In the genomic region with DNA sequence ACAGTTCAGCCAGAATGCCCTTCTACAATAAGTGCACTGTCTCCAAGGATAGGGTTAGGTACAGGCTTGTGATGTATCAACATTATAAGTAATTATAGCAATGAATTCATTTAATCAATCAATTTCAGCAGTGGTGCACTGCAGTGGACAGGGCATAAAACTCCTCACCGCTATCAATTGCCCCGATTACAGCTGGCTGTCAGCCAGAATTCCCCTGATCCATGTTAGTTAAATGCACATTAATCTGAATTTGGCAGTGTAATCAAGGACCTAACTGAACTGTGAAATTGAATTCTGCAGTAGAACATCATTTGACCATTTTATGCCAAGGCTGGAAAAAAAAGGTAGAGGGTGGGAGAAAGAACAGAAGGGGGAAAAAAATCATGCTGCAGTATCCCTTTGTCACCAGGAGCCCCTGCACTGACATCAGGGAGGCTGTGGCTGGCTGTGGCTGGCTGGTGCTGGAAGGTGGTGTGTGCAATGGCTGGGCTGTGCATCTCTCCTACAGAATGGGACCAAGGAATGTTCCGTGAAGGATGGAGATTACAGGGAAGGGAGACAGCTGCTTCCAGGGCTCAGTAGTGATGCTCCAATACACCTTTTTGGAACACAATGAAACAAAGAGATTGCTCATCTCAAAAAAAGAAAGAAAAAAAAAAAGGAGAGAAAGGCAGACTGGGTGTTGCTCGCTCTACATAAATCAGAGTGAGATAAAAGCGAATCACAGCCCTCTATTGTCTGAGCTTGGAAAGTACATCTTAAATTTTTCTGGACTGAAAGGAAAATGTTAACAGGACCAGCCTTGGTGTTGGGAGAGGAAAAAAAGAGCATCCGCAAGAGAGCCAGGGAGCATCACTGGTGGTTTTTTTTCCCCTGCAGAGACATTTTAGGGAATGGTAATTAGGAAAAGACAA, we compare ENCODE assay signal across 8 mouse cellular contexts. TPM values are rescaled to one million over a fixed set of nuclear protein-coding genes. Genes with fewer than 3 reads are reported as not detected.
DNase-seq lines count a peak whose midpoint lies in the region; ATAC-seq and TF ChIP-seq lines count a peak whose summit lies in the region.

No protein-coding gene starts in this region.

- no peak overlapping the region for H3K9ac ChIP-seq in stomach, embryonic 14.5 days (replicated peaks; ENCODE audit: low read depth, low read length)
- no peak overlapping the region for H3K9ac ChIP-seq in stomach, postnatal 0 days (ENCODE audit: low read length)
- 0 out of 2 replicates have a peak overlapping the region, but pooled peaks have one; percentile 16 for H3K9ac ChIP-seq in forebrain, embryonic 11.5 days (ENCODE audit: low read length)
- no peak overlapping the region for H3K9ac ChIP-seq in liver, postnatal 0 days (replicated peaks)

- H3K27ac ChIP-seq in stomach, embryonic 14.5 days (ENCODE audit: low read length), result no peak overlapping the region
- no peak overlapping the region for H3K27ac ChIP-seq in stomach, postnatal 0 days (replicated peaks)
- H3K27ac ChIP-seq in forebrain, embryonic 11.5 days (ENCODE audit: low read depth, low read length), result peak overlapping the region; percentile 34; the same call in 1 of the 2 replicates
- H3K27ac ChIP-seq in midbrain, embryonic 10.5 days (replicated peaks), result peak overlapping the region; percentile 67
- no peak overlapping the region for H3K27ac ChIP-seq in liver, postnatal 0 days (ENCODE audit: low read depth)

- H3K36me3 ChIP-seq in stomach, embryonic 14.5 days (ENCODE audit: control insufficient read depth, insufficient read depth, low read length), result no peaks in the 10 kb centered on the region
- no peaks in the 10 kb centered on the region for H3K36me3 ChIP-seq in stomach, postnatal 0 days (ENCODE audit: control insufficient read depth, insufficient read depth, low read length)
- H3K36me3 ChIP-seq in forebrain, embryonic 11.5 days (ENCODE audit: control insufficient read depth, insufficient read depth, low read length), result no peaks in the 10 kb centered on the region
- no peaks in the 10 kb centered on the region for H3K36me3 ChIP-seq in midbrain, embryonic 10.5 days
- no peaks in the 10 kb centered on the region for H3K36me3 ChIP-seq in liver, postnatal 0 days (replicated peaks; ENCODE audit: insufficient read depth, low read length)

- no peak overlapping the region for H3K4me3 ChIP-seq in stomach, embryonic 14.5 days (ENCODE audit: low read depth, low read length)
- H3K4me3 ChIP-seq in stomach, postnatal 0 days (ENCODE audit: low read depth, low read length), result no peak overlapping the region
- no peak overlapping the region for H3K4me3 ChIP-seq in forebrain, embryonic 11.5 days (ENCODE audit: low read depth, low read length)
- H3K4me3 ChIP-seq in midbrain, embryonic 10.5 days, result no peak overlapping the region
- no peak overlapping the region for H3K4me3 ChIP-seq in liver, postnatal 0 days (ENCODE audit: low read depth, low read length)

- ATAC-seq in stomach, embryonic 14.5 days (ENCODE audit: insufficient number of reproducible peaks, insufficient read depth, low FRiP score, low read depth), result peak; percentile 33; the same call in 1 of the 2 replicates
- no peak for ATAC-seq in stomach, postnatal 0 days (ENCODE audit: low FRiP score, low TSS enrichment)
- ATAC-seq in forebrain, embryonic 11.5 days (replicated peaks; ENCODE audit: low FRiP score), result peak; percentile 81
- no peak for ATAC-seq in liver, postnatal 0 days

- H3K27me3 ChIP-seq in stomach, embryonic 14.5 days (ENCODE audit: control insufficient read depth, insufficient read depth, low read length), result no peaks in the 10 kb centered on the region
- no peaks in the 10 kb centered on the region for H3K27me3 ChIP-seq in stomach, postnatal 0 days (ENCODE audit: control insufficient read depth, insufficient read depth, low read length)
- H3K27me3 ChIP-seq in forebrain, embryonic 11.5 days (ENCODE audit: control insufficient read depth, insufficient read depth, low read length), result no peaks in the 10 kb centered on the region; the same call in 1 of the 2 replicates
- H3K27me3 ChIP-seq in midbrain, embryonic 10.5 days (ENCODE audit: low read depth, poor library complexity, severe bottlenecking), result no peaks in the 10 kb centered on the region
- no peaks in the 10 kb centered on the region for H3K27me3 ChIP-seq in liver, postnatal 0 days (ENCODE audit: insufficient read depth, low read length)

- 39% methylated on average over 6 of the region's 6 CpGs for WGBS in stomach, embryonic 14.5 days
- 39% methylated on average over 6 of the region's 6 CpGs for WGBS in stomach, postnatal 0 days
- WGBS in forebrain, embryonic 11.5 days, result 11% methylated on average over 6 of the region's 6 CpGs
- 17% methylated on average over 6 of the region's 6 CpGs for WGBS in midbrain, embryonic 10.5 days
- 53% methylated on average over 6 of the region's 6 CpGs for WGBS in liver, postnatal 0 days (ENCODE audit: insufficient replicate concordance)

- TF ChIP-seq EP300 in stomach, postnatal 0 days (optimal IDR thresholded peaks at IDR 0.05), result no peak
- TF ChIP-seq EP300 in liver, postnatal 0 days (IDR thresholded peaks at IDR 0.05; ENCODE audit: low read depth), result no peak

- H3K9me3 ChIP-seq in stomach, embryonic 14.5 days (ENCODE audit: control insufficient read depth, low read depth, low read length), result no peaks in the 10 kb centered on the region
- no peaks in the 10 kb centered on the region for H3K9me3 ChIP-seq in stomach, postnatal 0 days (ENCODE audit: control insufficient read depth, low read length)
- H3K9me3 ChIP-seq in forebrain, embryonic 11.5 days (ENCODE audit: control insufficient read depth, low read length), result no peaks in the 10 kb centered on the region
- H3K9me3 ChIP-seq in midbrain, embryonic 10.5 days (replicated peaks), result no peaks in the 10 kb centered on the region
- no peaks in the 10 kb centered on the region for H3K9me3 ChIP-seq in liver, postnatal 0 days (ENCODE audit: low read length)

- no peak overlapping the region for H3K4me2 ChIP-seq in stomach, embryonic 14.5 days (replicated peaks; ENCODE audit: low read depth, low read length)
- H3K4me2 ChIP-seq in stomach, postnatal 0 days (replicated peaks; ENCODE audit: low read depth), result no peak overlapping the region
- H3K4me2 ChIP-seq in forebrain, embryonic 11.5 days (ENCODE audit: low read depth, low read length, severe bottlenecking), result no peak overlapping the region
- H3K4me2 ChIP-seq in liver, postnatal 0 days (ENCODE audit: low read depth, low read length), result no peak overlapping the region

- H3K4me1 ChIP-seq in stomach, embryonic 14.5 days (ENCODE audit: control insufficient read depth, insufficient read depth, low read length), result no peaks in the 10 kb centered on the region
- no peaks in the 10 kb centered on the region for H3K4me1 ChIP-seq in stomach, postnatal 0 days (replicated peaks; ENCODE audit: control insufficient read depth, insufficient read depth)
- no peaks in the 10 kb centered on the region; the same call in 1 of the 2 replicates for H3K4me1 ChIP-seq in forebrain, embryonic 11.5 days (replicated peaks; ENCODE audit: control insufficient read depth, insufficient read depth, low read length)
- peaks cover 24% of the 10 kb centered on the region for H3K4me1 ChIP-seq in midbrain, embryonic 10.5 days
- no peaks in the 10 kb centered on the region for H3K4me1 ChIP-seq in liver, postnatal 0 days (ENCODE audit: insufficient read depth)

- DNase-seq in stomach, postnatal 0 days (ENCODE audit: low spot score), result no peak
- no peak for DNase-seq in forebrain, embryonic 11.5 days (ENCODE audit: low spot score)
- DNase-seq in midbrain, embryonic 10.5 days (ENCODE audit: low spot score), result peak; percentile 32
- no peak for DNase-seq in thymus, postnatal 4 days
- no peak for DNase-seq in liver, postnatal 0 days
- DNase-seq in heart, adult 18-20 months, result no peak
- no peak for DNase-seq in urinary bladder, postnatal 25 days (ENCODE audit: low spot score)

- no peak for TF ChIP-seq CTCF in stomach, postnatal 0 days (IDR thresholded peaks at IDR 0.05; ENCODE audit: low read depth)
- no peak for TF ChIP-seq CTCF in liver, postnatal 0 days (IDR thresholded peaks at IDR 0.05; ENCODE audit: low read depth)

RNA-seq across cellular contexts. Expression of gene Lamp5, which starts 56.3 kb away (rescaled TPM):
- not detected in 2 replicates for polyA plus RNA-seq in stomach, embryonic 14.5 days (2014; fragmentation: Nextera tagmentation; extraction: Ambion mirVana)
- polyA plus RNA-seq in stomach, postnatal 0 days (2015; fragmentation: Nextera tagmentation; extraction: Ambion mirVana), result 0.06 TPM in 1 of 2 replicates, not detected in the other
- 3.0 and 3.6 TPM in 2 replicates for polyA plus RNA-seq in forebrain, embryonic 11.5 days (2014; fragmentation: Nextera tagmentation; extraction: Ambion mirVana)
- polyA plus RNA-seq in midbrain, embryonic 10.5 days (2016; fragmentation: Nextera tagmentation; extraction: Ambion mirVana), result 1.3 and 2.7 TPM in 2 replicates
- 0.21 TPM in 1 of 2 replicates, not detected in the other for polyA plus RNA-seq in liver, postnatal 0 days (2015; fragmentation: Nextera tagmentation; extraction: Ambion mirVana)
- total RNA-seq in heart, adult 18-20 months (2021), result not detected

Comparison
In these comparisons a context has a peak if more than half of its experiments do, and no peak if none do; other contexts are left out.
1. ATAC-seq: peak in stomach, embryonic 14.5 days (single experiment) and forebrain, embryonic 11.5 days (single experiment); none in stomach, postnatal 0 days (single experiment) and liver, postnatal 0 days (single experiment).
2. H3K27ac ChIP-seq: peak in forebrain, embryonic 11.5 days (single experiment) and midbrain, embryonic 10.5 days (single experiment); none in stomach, embryonic 14.5 days (single experiment), stomach, postnatal 0 days (single experiment) and liver, postnatal 0 days (single experiment).